Comparison of ENCODE assay signal across 12 mouse cellular contexts in the genomic region with DNA sequence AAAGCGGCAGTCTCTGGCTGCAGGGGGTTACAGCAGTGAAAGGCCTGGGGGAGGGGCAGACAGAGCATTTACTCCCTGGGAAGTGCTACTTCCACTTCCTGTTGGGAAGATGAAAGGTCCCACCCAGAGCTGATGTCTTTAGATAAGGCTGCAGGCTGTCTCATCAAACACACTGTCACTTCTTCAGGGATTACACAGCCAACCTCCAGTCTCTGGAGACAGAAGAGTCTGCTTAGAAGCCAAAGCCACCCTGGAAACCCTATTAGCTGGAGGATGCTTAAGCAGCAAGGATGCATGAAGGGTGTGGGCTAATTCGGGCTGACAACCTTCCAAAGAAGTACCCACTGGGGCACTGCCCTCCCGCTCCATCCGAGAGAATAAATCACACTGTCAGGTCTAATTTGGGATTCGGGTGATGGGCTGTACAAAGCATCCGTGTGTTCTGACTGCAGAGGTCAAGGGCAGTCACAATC.
DNase-seq lines count a peak whose midpoint lies in the region; ATAC-seq and TF ChIP-seq lines count a peak whose summit lies in the region.
"Had no signal": no experiment of that assay in that cellular context is flagged by ENCODE, and none has a peak within 500 bp of the region (broad histone marks: within the 10 kb centered on the region; RNA-seq: fewer than 3 reads in every experiment).

No protein-coding gene starts in this region.

- WGBS in midbrain, embryonic 12.5 days: 6% methylated on average over 6 of the region's 6 CpGs

- H3K4me2 ChIP-seq in midbrain, embryonic 12.5 days (replicated peaks): peak overlapping the region; percentile 21; the same call in 1 of the 2 replicates
- H3K4me2 ChIP-seq: neural tube, embryonic 12.5 days had no signal

- H3K27me3 ChIP-seq in midbrain, embryonic 12.5 days: peaks cover 31% of the 10 kb centered on the region
- H3K27me3 ChIP-seq: neural tube, embryonic 12.5 days had no signal

- no peak overlapping the region for H3K4me3 ChIP-seq in midbrain, embryonic 12.5 days
- H3K4me3 ChIP-seq: neural tube, embryonic 12.5 days had no signal

- H3K4me1 ChIP-seq in midbrain, embryonic 12.5 days: peaks cover 40% of the 10 kb centered on the region

- no peaks in the 10 kb centered on the region for H3K36me3 ChIP-seq in midbrain, embryonic 12.5 days
- H3K36me3 ChIP-seq: neural tube, embryonic 12.5 days had no signal

- TF ChIP-seq POLR2A in brain, embryonic 14.5 days (IDR thresholded peaks at IDR 0.05; ENCODE audit: borderline replicate concordance, extremely low read depth, insufficient read depth, insufficient read length, poor library complexity, severe bottlenecking): no peak

- H3K9me3 ChIP-seq in midbrain, embryonic 12.5 days: no peaks in the 10 kb centered on the region
- H3K9me3 ChIP-seq: G1E; neural tube, embryonic 12.5 days had no signal

- peak; percentile 62 to 71 for DNase-seq in kidney, postnatal 4 days
- no peak for DNase-seq in kidney, adult 9 months
- DNase-seq in MN1 (ENCODE audit: low spot score): peak; percentile 13
- DNase-seq in brain, embryonic 14.5 days (ENCODE audit: low read depth): peak; percentile 67
- no peak for DNase-seq in urinary bladder, postnatal 14 days (ENCODE audit: low spot score)
- DNase-seq in gastrocnemius, postnatal 10 days: no peak
- DNase-seq: adrenal gland, postnatal 10 days; cerebellum, adult 11 months; layer of hippocampus, postnatal 36 days had no signal

- 0 out of 2 replicates have a peak overlapping the region, but pooled peaks have one; percentile 39 for H3K27ac ChIP-seq in midbrain, embryonic 12.5 days (replicated peaks)
- H3K27ac ChIP-seq: neural tube, embryonic 12.5 days had no signal

- ATAC-seq in midbrain, embryonic 12.5 days (ENCODE audit: low FRiP score, low read depth): peak; percentile 69

- no peak overlapping the region; the same call in 1 of the 2 replicates for H3K9ac ChIP-seq in midbrain, embryonic 12.5 days (replicated peaks)
- H3K9ac ChIP-seq: neural tube, embryonic 12.5 days had no signal

- no peak for TF ChIP-seq CTCF in brain, embryonic 14.5 days (IDR thresholded peaks at IDR 0.05; ENCODE audit: borderline replicate concordance, extremely low read depth, insufficient read depth, insufficient read length)

Comparison
In these comparisons a context has a peak if more than half of its experiments do, and no peak if none do; other contexts are left out.
1. DNase-seq: peak in kidney, postnatal 4 days (2 of 2), MN1 (single experiment) and brain, embryonic 14.5 days (single experiment); none in kidney, adult 9 months (single experiment), urinary bladder, postnatal 14 days (single experiment) and gastrocnemius, postnatal 10 days (single experiment).